Mouse (Mus musculus): ENCODE data around the gene Cldn34c1. TPM values are rescaled to one million over a fixed set of nuclear protein-coding genes. Genes with fewer than 3 reads are reported as not detected.

Cldn34c1 gene
- polyA plus RNA-seq (2012; rRNA removed; ENCODE audit: low replicate concordance) = not detected in 2 replicates

GRCm38 (mm10) chrX:123103291-123104260 is at the start of gene Cldn34c1:
Gene Cldn34c1, plus strand, starts transcription at chrX:123103495.

GRCm38 (mm10) chrX:123222381-123222780 is 119.1 kb downstream of the Cldn34c1 start, which contains the start of gene Srsx:
Gene Srsx, minus strand, starts transcription at chrX:123222481.

Other genes starting within 250 kb of the Cldn34c1 start
- not detected in 2 replicates for gene Gm17521, start 73.8 kb upstream of the Cldn34c1 start, polyA plus RNA-seq (2012; rRNA removed; ENCODE audit: low replicate concordance)
- not detected in 2 replicates for gene Srsx, start 119.0 kb downstream of the Cldn34c1 start, polyA plus RNA-seq (2012; rRNA removed; ENCODE audit: low replicate concordance)
- gene Gm17577, start 143.4 kb downstream of the Cldn34c1 start, polyA plus RNA-seq (2012; rRNA removed; ENCODE audit: low replicate concordance) = not detected in 2 replicates